Mouse (Mus musculus): Measurements from ENCODE around the gene Cntnap5c. TPM values are rescaled to one million over a fixed set of nuclear protein-coding genes. Genes with fewer than 3 reads are reported as not detected.

Cntnap5c gene
- total and polyA plus RNA-seq, 2 experiments from 2014 or later: 2.4 to 6.9 TPM

DNA sequence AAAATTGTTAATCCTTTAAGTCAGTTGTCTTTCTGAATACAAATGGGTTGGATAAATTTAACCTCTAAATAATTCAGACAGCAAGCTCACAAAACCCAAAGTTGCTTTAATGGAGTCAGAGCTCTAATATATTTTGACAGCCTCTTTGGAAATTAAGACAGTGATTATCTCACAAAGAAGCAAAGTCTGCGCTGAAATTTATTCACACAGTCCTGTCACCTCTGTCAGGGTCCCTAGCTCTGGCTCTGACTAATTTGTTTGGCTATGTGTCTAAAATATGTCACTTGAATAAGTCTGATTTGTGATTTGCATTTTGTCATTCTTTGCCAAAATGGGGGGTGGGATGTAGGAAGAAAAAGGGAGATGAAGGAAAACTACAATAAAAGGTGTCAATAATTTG is 234.0 kb downstream of the Cntnap5c start:
- 49% methylated on average over 1 of the region's 1 CpGs for whole genome bisulfite sequencing
- Histone ChIP-seq H3K4me2 (ENCODE audit: low read depth, low read length) (no peak overlapping the region), H3K27ac (no peak overlapping the region), H3K27me3 (ENCODE audit: insufficient read depth, low read length) (no peaks in the 10 kb centered on the region), H3K9me3 (ENCODE audit: low read length) (no peaks in the 10 kb centered on the region), H3K4me3 (ENCODE audit: low read length) (no peak overlapping the region), H3K36me3 (ENCODE audit: insufficient read depth, low read length) (no peaks in the 10 kb centered on the region), H3K9ac (replicated peaks; ENCODE audit: low read length) (no peak overlapping the region), H3K4me1 (ENCODE audit: insufficient read depth, low read length) (no peaks in the 10 kb centered on the region)
- ATAC-seq (no peak), DNase-seq (ENCODE audit: low spot score) (peak; percentile 2)
- TF ChIP-seq CTCF (IDR thresholded peaks at IDR 0.05; ENCODE audit: low read depth): no peak

DNA sequence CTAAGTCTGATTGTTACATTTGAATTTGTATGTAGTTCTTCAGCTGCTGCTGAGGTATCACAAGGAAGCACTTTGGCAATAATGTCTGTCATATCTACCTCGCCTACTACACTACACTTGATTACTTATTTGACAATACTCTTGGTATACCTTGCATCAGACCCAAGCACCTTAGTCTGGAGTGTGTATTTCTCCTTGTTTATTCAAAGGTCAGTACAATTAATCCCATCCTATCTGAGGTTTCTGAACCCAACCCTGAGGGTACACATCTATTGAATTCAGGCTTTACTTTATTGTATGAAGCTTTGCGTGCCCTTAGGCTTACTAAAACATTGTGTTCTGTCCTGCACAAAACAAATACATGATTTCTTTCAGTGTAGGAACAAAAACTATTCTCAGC is 235.1 kb downstream of the Cntnap5c start:
- H3K36me3 ChIP-seq (ENCODE audit: insufficient read depth, low read length): no peaks in the 10 kb centered on the region
- no peak for TF ChIP-seq CTCF (IDR thresholded peaks at IDR 0.05; ENCODE audit: low read depth)
- H3K9ac ChIP-seq (replicated peaks; ENCODE audit: low read length): no peak overlapping the region
- H3K27ac ChIP-seq: no peak overlapping the region
- no peak for DNase-seq (ENCODE audit: low spot score)
- no peaks in the 10 kb centered on the region for H3K4me1 ChIP-seq (ENCODE audit: insufficient read depth, low read length)
- no peak overlapping the region for H3K4me2 ChIP-seq (ENCODE audit: low read depth, low read length)
- WGBS: 91% methylated on average over 2 of the region's 2 CpGs
- H3K9me3 ChIP-seq (ENCODE audit: low read length): no peaks in the 10 kb centered on the region
- ATAC-seq: no peak
- no peak overlapping the region for H3K4me3 ChIP-seq (ENCODE audit: low read length)
- H3K27me3 ChIP-seq (ENCODE audit: insufficient read depth, low read length): no peaks in the 10 kb centered on the region

DNA sequence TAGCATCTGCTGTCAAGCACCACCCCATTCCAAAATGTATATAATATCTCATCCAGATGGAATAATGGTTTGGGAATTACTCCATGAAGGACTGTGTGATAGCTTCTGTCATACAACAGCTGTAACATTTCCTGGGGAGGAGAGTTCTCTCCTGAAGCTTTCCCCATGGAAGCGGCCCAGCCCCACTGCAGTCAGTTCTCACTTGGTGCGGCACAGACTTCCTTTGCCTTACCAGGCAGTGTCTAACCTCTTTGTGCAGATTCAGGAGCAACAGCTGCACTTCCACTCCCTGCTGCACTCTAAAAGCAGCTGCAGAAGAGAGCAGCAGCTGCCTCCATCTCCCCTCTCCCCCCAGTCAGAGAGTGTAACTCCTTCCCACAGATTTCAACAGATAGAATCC is 271.8 kb downstream of the Cntnap5c start:
- Histone ChIP-seq H3K27me3 (ENCODE audit: insufficient read depth, low read length) (no peaks in the 10 kb centered on the region), H3K9me3 (ENCODE audit: low read length) (no peaks in the 10 kb centered on the region), H3K9ac (replicated peaks; ENCODE audit: low read length) (no peak overlapping the region), H3K4me3 (ENCODE audit: low read length) (no peak overlapping the region), H3K36me3 (ENCODE audit: insufficient read depth, low read length) (no peaks in the 10 kb centered on the region), H3K27ac (no peak overlapping the region), H3K4me2 (ENCODE audit: low read depth, low read length) (no peak overlapping the region), H3K4me1 (ENCODE audit: insufficient read depth, low read length) (no peaks in the 10 kb centered on the region)
- DNase-seq (ENCODE audit: low spot score) (no peak), ATAC-seq (no peak)
- TF ChIP-seq CTCF (IDR thresholded peaks at IDR 0.05; ENCODE audit: low read depth): no peak
- 84% methylated on average over 2 of the region's 2 CpGs for WGBS

DNA sequence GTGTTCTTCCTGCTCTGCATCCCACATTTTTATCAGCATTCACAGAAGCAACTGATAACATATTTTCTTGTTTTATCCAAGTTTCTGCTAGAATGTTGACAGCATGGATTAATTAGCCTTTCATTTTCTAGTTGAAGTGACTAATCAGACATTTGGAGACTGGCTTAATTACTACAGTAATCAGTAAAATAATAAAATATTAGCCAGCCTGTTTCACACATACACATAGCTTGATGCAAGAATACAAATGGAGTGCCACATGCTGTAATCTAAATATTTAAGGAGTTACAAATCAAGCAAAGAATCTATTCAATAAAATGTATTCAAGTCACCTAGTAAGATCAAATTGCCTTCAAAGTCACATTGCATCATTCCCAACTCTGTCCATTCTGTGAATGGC is 275.8 kb downstream of the Cntnap5c start:
- DNase-seq (ENCODE audit: low spot score): no peak
- Histone ChIP-seq H3K27me3 (ENCODE audit: insufficient read depth, low read length) (no peaks in the 10 kb centered on the region), H3K9ac (replicated peaks; ENCODE audit: low read length) (no peak overlapping the region), H3K4me2 (ENCODE audit: low read depth, low read length) (no peak overlapping the region), H3K9me3 (ENCODE audit: low read length) (no peaks in the 10 kb centered on the region), H3K4me1 (ENCODE audit: insufficient read depth, low read length) (no peaks in the 10 kb centered on the region), H3K4me3 (ENCODE audit: low read length) (no peak overlapping the region), H3K27ac (no peak overlapping the region), H3K36me3 (ENCODE audit: insufficient read depth, low read length) (no peaks in the 10 kb centered on the region)
- ATAC-seq: no peak
- TF ChIP-seq CTCF (IDR thresholded peaks at IDR 0.05; ENCODE audit: low read depth): no peak

DNA sequence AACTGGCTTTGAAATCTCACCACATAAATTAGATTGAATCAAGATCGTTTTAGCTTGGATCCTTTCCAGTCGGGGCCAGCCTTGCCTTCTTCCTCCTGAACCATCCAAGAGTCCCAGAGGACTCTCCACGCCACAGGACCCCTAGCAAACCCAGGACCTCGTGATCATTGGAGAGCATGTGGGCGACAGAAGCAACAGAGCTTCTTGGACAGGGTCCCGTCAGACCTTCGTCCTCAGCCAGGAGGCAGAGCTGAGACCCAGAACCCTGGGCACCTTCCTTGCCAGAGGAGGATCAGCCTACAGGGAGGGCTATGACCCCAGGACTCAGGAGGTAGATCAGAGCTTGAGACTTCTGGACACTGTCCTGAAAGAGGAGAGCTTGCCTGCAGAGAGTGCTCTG is 300.5 kb downstream of the Cntnap5c start:
- Histone ChIP-seq H3K4me1 (ENCODE audit: insufficient read depth, low read length) (no peaks in the 10 kb centered on the region), H3K36me3 (ENCODE audit: insufficient read depth, low read length) (no peaks in the 10 kb centered on the region), H3K9ac (replicated peaks; ENCODE audit: low read length) (no peak overlapping the region), H3K9me3 (ENCODE audit: low read length) (no peaks in the 10 kb centered on the region), H3K4me3 (ENCODE audit: low read length) (no peak overlapping the region), H3K4me2 (ENCODE audit: low read depth, low read length) (no peak overlapping the region), H3K27me3 (ENCODE audit: insufficient read depth, low read length) (no peaks in the 10 kb centered on the region), H3K27ac (no peak overlapping the region)
- DNase-seq (ENCODE audit: low spot score) (no peak), ATAC-seq (no peak)
- TF ChIP-seq CTCF (IDR thresholded peaks at IDR 0.05; ENCODE audit: low read depth): no peak
- 79% methylated on average over 7 of the region's 7 CpGs for WGBS

DNA sequence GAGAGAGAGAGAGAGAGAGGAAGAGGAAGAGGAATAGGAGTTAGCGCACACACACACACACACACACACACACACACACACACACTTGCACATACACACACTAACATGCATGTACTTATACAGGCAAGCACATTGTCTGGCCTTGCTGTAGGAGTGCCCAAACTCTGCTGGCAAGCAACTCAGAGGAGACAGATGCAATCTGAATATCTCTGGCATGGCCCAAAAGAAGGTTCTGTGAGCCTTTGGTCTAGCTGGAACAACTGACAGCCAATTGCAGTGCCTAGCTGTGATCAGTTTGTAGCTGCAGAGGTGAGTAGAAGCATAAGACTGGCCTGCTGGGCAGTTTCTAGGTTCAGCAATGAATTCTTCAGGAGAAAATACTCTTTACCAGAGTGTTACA is 313.3 kb downstream of the Cntnap5c start:
- TF ChIP-seq CTCF (IDR thresholded peaks at IDR 0.05; ENCODE audit: low read depth): no peak
- Histone ChIP-seq H3K9ac (replicated peaks; ENCODE audit: low read length) (no peak overlapping the region), H3K27me3 (ENCODE audit: insufficient read depth, low read length) (no peaks in the 10 kb centered on the region), H3K4me1 (ENCODE audit: insufficient read depth, low read length) (no peaks in the 10 kb centered on the region), H3K4me2 (ENCODE audit: low read depth, low read length) (no peak overlapping the region), H3K9me3 (ENCODE audit: low read length) (no peaks in the 10 kb centered on the region), H3K36me3 (ENCODE audit: insufficient read depth, low read length) (no peaks in the 10 kb centered on the region), H3K27ac (no peak overlapping the region), H3K4me3 (ENCODE audit: low read length) (no peak overlapping the region)
- WGBS: 100% methylated on average over 1 of the region's 1 CpGs
- ATAC-seq: no peak
- no peak for DNase-seq (ENCODE audit: low spot score)

DNA sequence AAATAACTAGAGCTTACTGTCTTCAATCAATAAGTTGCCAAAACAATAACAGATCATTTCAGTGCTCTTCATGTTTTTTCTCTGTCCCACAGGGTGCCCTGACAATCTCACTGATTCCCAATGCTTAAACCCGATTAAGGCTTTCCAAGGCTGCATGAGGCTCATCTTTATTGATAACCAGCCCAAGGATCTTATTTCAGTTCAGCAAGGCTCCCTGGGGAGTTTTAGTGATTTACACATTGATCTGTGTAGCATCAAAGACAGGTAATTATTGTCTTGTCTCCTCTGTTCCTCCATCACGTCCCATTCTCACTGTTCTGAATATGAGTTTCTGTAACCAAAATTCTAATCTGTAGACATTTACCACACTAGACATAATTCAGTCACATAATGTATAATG is 335.1 kb downstream of the Cntnap5c start:
- no peak overlapping the region for H3K27ac ChIP-seq
- DNase-seq (ENCODE audit: low spot score) (no peak), ATAC-seq (no peak)
- TF ChIP-seq CTCF (IDR thresholded peaks at IDR 0.05; ENCODE audit: low read depth): no peak
- H3K4me3 ChIP-seq (ENCODE audit: low read length): no peak overlapping the region
- H3K4me1 ChIP-seq (ENCODE audit: insufficient read depth, low read length): no peaks in the 10 kb centered on the region
- H3K9me3 ChIP-seq (ENCODE audit: low read length): no peaks in the 10 kb centered on the region
- no peaks in the 10 kb centered on the region for H3K27me3 ChIP-seq (ENCODE audit: insufficient read depth, low read length)
- no peak overlapping the region for H3K9ac ChIP-seq (replicated peaks; ENCODE audit: low read length)
- no peaks in the 10 kb centered on the region for H3K36me3 ChIP-seq (ENCODE audit: insufficient read depth, low read length)
- 63% methylated on average over 2 of the region's 2 CpGs for whole genome bisulfite sequencing
- H3K4me2 ChIP-seq (ENCODE audit: low read depth, low read length): no peak overlapping the region

Data from hindbrain, postnatal 0 days (tissue).